In the genomic region with DNA sequence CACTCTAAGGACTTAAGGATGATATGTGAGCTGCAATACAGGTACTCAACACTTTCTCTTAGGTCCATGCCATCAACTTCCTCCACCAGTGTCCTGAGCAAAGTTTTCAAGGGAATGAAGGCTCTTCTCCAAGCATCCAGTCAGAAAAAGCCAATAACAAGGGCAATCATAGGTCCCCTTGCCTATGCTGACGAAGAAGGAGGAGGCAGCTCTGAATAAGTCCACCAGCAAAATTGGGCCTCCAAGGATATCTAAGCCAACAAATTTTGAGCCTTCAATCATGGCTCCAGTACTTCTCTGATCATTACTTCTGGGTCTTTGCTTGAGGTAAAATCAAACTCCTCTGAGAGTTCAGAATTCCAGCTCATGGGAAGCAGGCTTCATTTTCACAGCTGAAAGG, we compare ENCODE assay signal across 8 mouse cellular contexts.
DNase-seq lines count a peak whose midpoint lies in the region.
"Not testable (repeated sequence)": the region's sequence is repeated elsewhere in the genome, so short reads cannot be mapped to it uniquely, and the experiment has no call there.

No protein-coding gene starts in this region.

- intact Hi-C loops in left cerebral cortex, postnatal 14 days (cut with DNase I), result not testable (repeated sequence)

- peak; percentile 4 to 5 for DNase-seq in adrenal gland, postnatal 4 days (ENCODE audit: low spot score in 2 of 2)
- peak; percentile 46 to 59 for DNase-seq in frontal cortex, postnatal 10 days (ENCODE audit: low spot score in 2 of 2)
- peak; percentile 7 to 12 for DNase-seq in heart, adult 9 months (ENCODE audit: low spot score in 2 of 2)
- DNase-seq in layer of hippocampus, adult 18-20 months (ENCODE audit: low spot score in 2 of 2), result peak; percentile 50 to 58
- peak; percentile 35 to 48 for DNase-seq in left cerebral cortex, postnatal 14 days (ENCODE audit: low spot score in 2 of 2)
- peak; percentile 0 for DNase-seq in ovary, postnatal 14 days (ENCODE audit: low spot score)
- DNase-seq in testis, postnatal 10 days (ENCODE audit: low spot score), result peak; percentile 43
- peak; percentile 5 to 23 for DNase-seq in urinary bladder, postnatal 36 days (ENCODE audit: low spot score in 2 of 2)

Comparison
In these comparisons a context has a peak if more than half of its experiments do, and no peak if none do; other contexts are left out.
1. Peak in every context shown above with its lines: DNase-seq.
2. DNase-seq: peak in every context shown above with its lines; median percentile 54 in layer of hippocampus, adult 18-20 months; 52 in frontal cortex, postnatal 10 days; 43 in testis, postnatal 10 days; 42 in left cerebral cortex, postnatal 14 days; 14 in urinary bladder, postnatal 36 days; 10 in heart, adult 9 months; 4 in adrenal gland, postnatal 4 days; 0 in ovary, postnatal 14 days.